Mouse (Mus musculus): Measurements from ENCODE around the gene Cbln1.

The Cbln1 gene

GRCm38 (mm10) chr8:87472271-87473236 lies at the start of gene Cbln1:
Cbln1 (minus strand) TSS chr8:87472609.
- in situ Hi-C loops (cut with MboI, MseI) = no loop called here

DNA sequence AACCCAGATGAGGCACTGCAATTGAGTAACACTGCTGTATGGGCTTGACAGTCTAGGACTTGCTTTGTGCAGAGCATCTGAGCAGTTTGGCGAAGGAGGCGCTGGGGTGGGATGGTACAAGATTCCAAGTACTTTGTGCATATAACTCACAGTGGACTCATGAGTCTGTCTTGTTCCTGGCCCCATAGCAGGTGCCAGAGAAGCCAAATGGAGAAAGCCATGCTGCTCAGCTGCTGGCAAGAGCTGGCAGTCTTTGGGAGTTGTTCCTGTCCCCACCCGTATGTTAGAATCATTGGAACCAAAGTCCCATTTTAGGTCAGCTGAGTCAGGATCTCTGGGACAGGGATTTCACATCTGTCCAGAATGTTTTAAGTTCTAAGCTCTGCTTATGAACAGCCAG lies 44.7 kb upstream of the Cbln1 start:
- in situ Hi-C loops (cut with MboI, MseI) = no loop called here

GRCm38 (mm10) chr8:87513796-87514195 lies 41.4 kb upstream of the Cbln1 start:
- in situ Hi-C loops (cut with MboI, MseI) = no loop called here

- in situ Hi-C loops (cut with MboI, MseI) = no loop called here
Observed at GRCm38 (mm10) chr8:87513350-87513749, 40.9 kb upstream of the Cbln1 start.

DNA sequence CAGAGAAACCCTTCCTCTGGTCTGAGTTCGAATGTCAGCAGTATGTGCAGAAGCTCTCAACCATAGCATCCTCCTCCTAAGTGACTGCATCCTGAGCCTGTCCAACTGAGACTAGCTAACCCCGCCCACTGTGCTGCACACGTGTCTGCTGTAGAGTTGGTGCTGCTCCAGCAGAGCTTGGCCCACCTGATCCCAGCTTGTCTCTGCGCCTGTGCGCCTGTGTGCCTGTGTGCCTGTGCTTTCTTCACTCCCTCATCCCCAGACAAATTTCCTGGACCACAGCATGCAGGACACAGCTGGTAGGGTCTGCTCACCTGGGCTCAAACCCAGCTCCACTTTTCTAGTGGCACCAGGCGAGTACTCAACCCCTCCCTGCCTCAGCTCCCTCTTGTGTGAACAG lies 40.2 kb upstream of the Cbln1 start:
- in situ Hi-C loops (cut with MboI, MseI) = no loop called here

DNA sequence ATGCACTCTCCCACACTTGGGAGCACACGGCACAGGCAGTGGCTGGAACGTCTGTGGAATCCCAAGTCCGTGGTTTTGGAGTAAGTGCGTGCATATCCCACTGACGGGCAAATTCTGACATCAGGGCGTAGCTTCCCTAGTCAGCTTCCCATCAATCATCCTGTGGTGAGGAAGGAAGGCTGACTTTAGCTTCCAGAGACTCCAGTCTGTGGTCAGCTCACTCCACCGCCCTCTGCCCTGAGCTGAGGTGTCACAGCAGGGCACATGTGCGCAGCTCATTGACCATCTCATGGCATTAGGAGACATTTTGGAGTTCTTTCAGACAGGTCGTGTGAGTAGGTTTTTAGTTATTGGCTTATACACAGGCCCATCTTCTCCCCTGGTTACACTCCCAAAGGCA lies 34.6 kb upstream of the Cbln1 start:
- in situ Hi-C loops (cut with MboI, MseI) = no loop called here

GRCm38 (mm10) chr8:87504441-87504840 lies 32.0 kb upstream of the Cbln1 start:
- in situ Hi-C loops (cut with MboI, MseI) = no loop called here

- in situ Hi-C loops (cut with MboI, MseI) = no loop called here
Observed at GRCm38 (mm10) chr8:87502684-87503083, 30.3 kb upstream of the Cbln1 start.

DNA sequence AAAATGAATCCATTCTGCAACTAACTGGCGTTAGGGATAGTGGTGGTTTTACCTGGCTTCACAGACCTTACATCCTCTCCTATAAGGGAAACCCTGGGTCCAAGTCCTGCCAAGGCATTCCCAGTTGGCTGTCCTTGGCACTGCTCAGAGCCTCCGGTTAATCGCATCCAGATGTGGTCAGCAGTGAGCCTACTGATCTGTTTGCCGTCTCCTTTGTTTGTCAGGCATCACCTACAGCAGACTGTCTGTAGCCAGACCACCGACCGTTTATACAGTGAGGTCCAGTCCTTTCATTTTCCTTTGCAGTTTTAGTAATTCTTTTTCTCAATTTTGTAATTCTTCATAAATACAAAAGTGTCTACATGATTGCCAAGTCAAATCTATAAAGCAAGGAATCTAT lies 25.2 kb upstream of the Cbln1 start:
- in situ Hi-C loops (cut with MboI, MseI) = no loop called here

- in situ Hi-C loops (cut with MboI, MseI) = no loop called here
Observed at GRCm38 (mm10) chr8:87496511-87496910, 24.1 kb upstream of the Cbln1 start.

DNA sequence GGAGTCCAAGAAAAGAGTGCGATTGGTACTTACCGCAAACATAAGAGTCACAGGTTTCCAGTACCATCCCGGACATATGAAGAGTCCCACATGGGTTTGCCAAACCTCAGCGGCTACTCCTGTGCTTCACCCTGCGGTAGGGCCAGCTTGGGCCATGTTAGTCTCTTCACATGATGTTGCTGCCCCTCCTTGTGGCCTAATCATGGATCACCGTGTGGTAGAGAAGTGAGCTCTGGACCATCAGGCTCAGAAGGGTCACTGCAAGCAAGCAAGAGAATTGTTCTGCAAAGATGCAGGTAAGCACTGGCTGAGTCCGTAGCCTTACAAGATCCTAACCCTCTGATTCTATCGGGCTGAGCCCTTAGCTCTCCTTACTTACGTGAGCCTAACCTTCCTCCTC lies 22.5 kb upstream of the Cbln1 start:
- in situ Hi-C loops (cut with MboI, MseI) = no loop called here

DNA sequence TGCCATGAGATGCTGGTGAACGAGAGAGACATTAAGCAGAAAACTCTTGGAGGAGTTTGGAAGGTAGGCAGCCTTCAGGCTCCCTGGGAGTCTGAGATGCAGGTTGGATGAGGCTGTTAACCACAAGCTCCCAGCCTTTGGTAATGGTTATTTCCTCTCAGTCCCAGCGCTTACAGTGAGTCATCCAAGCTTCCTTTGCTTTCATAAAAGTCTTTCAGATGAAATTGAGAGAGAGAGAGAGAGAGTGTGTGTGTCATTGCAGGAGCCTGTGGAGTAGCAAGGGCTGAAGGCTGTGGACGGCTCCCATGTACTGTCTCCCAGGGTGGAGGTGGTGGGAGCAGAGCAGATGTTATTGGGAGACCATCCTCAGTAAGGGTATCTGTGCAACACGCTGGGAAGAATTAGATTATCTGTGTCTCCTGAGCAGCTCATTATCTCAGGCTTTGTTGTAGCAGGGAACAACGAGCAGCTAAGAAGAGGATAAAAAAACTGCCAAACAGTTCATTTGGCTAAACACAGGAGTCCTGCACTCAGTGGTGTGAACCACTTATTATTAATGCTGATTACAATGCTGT lies 17.5 kb upstream of the Cbln1 start:
- in situ Hi-C loops (cut with MboI, MseI) = loop anchor here (10.0 kb wide), 1 partner anchor 1765 kb away; no protein-coding TSS in a partner anchor

DNA sequence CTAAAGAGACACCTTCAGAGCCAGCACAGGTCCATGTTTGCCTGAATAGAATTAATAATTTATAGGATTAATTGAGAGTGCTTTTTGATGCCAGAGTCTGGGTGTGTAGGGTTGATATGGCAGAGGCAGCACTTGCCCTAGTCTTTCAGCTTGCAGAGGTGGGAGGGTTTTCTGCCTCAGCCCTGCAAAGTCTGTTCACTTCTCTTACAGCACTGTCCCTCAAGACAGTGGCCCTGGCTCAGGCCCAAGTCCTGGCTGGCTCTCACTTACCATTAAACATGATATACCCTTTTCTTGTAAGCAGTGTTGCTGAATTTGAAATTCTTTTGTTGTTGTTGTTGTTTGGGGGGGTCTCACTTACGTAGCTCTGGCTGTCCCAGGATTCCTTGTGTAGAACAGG lies 9.0 kb upstream of the Cbln1 start:
- in situ Hi-C loops (cut with MboI, MseI) = loop anchor here (10.0 kb wide), 1 partner anchor 1757 kb away; no protein-coding TSS in a partner anchor

GRCm38 (mm10) chr8:87478221-87478620 lies 5.8 kb upstream of the Cbln1 start:
- in situ Hi-C loops (cut with MboI, MseI) = no loop called here

DNA sequence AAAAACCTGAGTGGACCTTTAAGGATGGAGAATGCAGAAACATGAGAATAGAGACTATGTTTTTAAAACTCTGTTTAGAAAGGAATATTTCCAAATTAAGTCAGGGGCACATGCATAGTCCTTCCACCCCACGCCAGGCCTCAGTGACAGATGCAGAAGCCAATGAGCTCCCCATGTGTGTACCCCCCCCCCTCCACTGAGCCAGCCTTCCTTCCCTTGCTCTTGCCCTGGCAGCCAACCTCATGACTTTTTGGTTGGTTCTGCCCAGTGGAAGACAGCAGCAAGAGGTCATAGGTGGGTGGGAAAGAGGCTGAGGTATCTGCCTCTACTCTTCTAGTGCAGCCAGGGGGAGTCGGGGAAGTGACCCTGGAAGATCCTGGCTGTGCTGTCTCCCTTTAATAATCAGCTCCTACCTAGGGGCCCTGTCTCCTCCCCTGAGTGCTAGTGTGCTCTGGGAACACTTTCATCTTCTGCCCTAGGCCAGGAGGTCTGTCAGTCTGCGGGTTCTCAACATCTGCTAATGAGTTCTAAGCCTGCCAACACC lies 4.8 kb upstream of the Cbln1 start:
- in situ Hi-C loops (cut with MboI, MseI) = no loop called here

GRCm38 (mm10) chr8:87475551-87475950 lies 3.1 kb upstream of the Cbln1 start:
- in situ Hi-C loops (cut with MboI, MseI) = no loop called here

DNA sequence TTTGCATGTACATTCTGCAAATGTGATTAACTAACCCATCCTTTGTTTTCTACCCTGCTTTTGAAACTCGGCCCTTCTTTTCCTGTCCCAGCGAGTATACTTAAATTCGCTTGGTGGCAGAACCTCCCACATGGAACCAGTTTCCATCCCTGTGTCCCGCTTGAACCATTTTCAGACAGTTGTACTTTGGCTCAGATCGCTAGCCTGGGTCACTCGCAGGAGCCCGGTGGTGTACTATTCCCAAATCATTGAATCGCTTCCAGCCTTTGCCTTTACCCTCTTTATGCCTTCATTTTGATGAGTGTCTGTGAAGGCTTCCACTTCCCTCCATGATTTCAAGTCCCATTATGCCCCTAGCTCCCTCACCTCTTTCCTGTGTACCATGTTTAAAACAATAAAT lies 2.0 kb upstream of the Cbln1 start:
- in situ Hi-C loops (cut with MboI, MseI) = no loop called here

- in situ Hi-C loops (cut with MboI, MseI) = no loop called here
Observed at GRCm38 (mm10) chr8:87473940-87474339, 1.5 kb upstream of the Cbln1 start.

DNA sequence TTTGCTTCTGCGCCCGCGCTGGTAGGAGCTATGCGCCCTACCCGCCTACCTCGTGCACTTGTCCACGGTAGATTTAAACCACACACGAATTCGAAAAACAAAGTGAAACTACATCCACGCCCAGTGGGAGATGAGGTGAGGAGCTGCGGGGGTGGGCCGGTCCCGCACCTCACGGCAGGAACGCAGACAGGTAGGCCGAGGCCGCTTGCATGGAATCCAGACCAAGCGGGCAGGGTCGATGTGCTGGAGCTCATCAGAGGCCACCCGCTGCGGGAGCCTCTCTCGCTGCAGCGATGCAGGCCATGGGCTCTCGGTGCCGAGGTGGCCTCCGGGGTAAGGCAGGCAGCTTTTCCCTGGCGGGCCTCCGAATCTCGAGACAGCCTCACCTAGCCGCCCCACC lies 905 bp upstream of the Cbln1 start:
- in situ Hi-C loops (cut with MboI, MseI) = no loop called here

DNA sequence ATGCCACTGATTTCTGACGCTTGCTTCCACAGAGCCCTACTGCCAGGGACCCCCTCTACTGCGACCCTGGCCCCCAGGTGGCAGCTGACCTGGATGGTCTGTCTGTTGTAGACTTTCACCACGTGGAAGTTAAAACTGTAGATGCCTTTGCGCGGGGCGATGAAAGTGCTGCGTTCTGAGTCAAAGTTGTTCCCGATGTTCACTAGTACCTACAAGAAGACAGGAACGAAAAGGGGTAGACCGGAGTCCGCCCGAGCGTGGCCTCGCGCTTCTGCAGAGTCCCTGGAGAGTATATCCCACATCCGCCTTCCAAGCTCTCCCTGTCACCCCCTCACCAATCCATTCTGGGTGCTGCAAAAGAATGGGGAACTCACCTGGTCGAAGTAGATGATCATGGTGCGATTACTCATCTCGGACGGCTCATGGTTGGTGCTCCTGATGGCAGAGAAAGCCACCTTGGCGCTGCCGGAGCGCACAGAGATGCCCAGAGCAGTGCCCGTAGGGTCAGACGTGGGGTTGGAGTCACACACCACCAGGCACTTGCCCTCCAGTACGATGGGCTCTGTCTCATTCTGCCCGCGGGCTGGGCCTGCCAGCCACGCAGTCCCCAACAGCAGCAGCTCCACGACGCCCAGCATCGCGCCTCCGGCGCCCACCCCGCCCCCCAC lies 672 bp downstream of the Cbln1 start:
- in situ Hi-C loops (cut with MboI, MseI) = no loop called here

DNA sequence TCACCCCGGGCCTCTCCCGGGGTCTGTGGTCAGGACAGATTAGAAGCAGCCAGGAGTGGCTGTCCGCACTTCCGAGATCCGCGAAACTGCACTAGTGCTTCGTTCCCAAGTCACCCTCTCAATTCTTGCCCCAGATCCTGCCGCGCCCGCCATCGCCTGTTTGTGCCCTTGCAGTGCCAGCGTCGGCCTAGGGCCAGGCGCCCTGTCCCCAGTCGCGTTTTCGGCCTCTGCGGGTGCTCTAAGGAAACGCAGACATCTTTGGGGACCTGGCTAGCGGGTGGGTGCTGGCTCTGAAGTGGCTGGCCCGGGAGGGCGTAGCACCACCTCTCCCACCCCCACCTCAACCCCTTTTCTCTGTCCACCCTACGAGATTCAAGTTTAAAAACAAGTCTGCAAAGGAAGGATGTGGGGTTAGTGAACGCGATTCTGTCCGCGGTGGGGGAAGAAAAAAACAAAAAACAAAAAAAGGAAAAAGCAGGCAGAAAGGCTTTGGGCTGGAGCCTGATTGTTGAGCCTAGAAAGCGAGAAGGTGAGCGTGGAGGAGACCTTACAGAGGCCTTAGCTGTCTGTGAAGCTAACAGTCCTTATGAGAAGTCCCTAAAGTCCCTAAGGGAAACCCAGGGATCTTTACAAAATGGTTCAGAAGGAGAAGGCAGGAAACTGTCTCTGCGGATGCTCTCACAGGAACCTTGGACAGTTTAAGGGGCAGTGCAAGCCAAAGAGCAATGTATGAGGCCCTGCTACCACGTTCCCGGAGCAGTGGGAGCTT lies 1.4 kb downstream of the Cbln1 start:
- in situ Hi-C loops (cut with MboI, MseI) = no loop called here

Measured in T-helper 2 cell (primary cell).